Mouse (Mus musculus) frontal cortex, adult 2 months (tissue): ENCODE data around the gene Ifitm1. TPM values are rescaled to one million over a fixed set of nuclear protein-coding genes. Genes with fewer than 3 reads are reported as not detected.
A peak's percentile ranks its signal among the peaks of the same experiment; 100 is the strongest.
"Not testable (repeated sequence)": the region's sequence is repeated elsewhere in the genome, so short reads cannot be mapped to it uniquely, and the experiment has no call there.

Source experiments
- DNase-seq, 2 experiments: peaks; one replicate each; pipeline ENCODE4 v3.0.0; 2022; ENCODE audit warnings: low spot score in 1 of 2; ENCODE audit errors: extremely low spot score in 1 of 2
- polyA plus RNA-seq: library from polyadenylated mRNA; depleted of rRNA; stranded (reverse); fragments of >200 nt; gene quantifications from 2 replicates; pipeline ENCODE4 v1.2.3, GENCODE M21; 2012

Gene Ifitm1
- polyA plus RNA-seq, 1 experiment, result 33.2 TPM

DNA sequence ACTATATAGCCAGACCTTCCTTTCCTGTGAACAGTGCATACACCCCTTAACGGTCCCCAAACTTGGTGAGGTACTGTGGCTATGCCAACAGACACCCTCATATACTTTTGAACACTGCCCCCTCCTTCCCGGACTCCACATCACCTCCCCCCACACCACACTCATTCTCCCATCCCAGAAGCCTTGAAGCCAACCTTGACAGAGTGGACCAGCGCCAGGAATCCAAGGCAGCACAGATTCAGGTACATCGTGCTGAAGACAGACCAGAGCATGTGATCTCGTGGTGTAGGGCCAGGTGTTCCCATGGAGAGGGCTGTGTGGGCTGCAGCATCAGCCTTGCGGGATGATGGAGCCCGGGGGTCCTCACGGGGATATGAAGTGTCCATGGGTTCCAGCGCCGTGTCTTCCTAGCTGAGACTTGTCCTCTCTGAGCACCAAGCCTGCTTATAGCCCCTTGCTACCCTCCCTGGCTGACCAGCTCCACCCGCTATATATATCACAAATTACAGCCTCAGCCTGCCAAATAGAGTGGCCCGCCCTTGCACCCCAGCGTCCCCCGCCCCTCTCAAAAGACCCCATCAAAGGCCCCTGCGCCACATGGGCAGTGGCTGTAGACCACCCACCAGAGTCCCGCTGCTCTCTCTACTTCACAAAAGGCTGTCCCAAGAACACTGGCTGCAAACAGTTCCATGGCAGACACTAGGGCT, 17.0 kb upstream of the Ifitm1 start, which contains the start of gene Ifitm5:
Ifitm5 (minus strand) TSS at position 468 of the 707 bp plus-strand sequence.
- no peak for DNase-seq

DNA sequence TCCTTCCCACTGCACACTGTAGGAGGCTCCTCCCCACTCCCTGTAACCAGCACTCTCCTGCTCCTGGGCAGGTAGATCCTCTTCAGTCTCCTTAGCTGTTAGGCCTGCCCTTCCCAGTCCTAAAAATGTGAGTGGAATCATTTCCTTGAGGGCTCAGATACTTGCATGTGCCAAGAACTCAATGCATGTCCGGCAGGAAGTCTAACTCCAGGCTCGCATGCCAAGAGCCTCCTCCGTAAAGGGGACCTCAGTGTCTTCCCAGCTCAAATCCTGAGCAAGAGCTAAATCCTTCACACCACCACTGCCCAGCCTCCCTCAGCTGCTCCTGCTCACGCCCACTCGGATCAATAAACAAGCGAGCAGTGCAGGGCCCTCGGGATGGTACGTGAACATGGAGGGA, 16.0 kb upstream of the Ifitm1 start:
- no peak for DNase-seq

DNA sequence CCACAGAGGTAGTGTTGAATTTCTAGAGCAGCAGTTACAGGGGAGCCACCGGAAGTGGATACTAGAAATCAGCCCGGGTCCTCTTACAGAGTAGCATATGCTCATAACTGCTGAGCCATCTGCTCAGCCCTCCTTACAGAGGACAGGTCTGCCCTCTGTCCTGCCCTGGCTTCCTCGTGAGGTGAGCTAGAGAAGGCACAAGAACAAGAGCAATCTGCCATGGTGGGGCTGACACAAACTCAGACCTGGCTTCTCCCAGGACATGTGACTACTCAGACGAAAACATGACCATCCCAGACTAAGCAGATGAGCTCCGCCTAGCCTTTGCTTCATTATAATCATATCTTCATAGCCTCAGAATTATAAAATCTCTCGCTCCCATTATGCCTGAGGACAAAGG, 15.3 kb upstream of the Ifitm1 start:
- no peak for DNase-seq

DNA sequence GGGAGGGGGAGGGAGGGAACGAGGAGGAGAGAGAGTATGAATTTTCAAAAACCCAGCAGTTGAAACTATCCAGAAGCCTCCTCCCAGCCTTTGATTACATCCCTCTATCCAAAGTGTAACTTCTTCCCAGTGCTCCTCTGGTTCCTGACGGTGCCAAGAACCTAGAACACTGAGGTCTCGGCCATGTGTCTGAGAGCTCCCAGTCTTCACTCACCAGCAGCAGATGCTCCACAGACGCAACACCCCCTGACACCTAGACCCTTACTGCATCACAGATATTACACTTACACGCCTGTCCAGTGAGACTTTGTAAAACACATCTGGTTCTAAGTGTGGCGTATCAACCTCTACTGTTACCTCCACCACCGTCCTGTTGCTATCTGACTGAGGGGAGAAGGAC, 14.6 kb upstream of the Ifitm1 start:
- no peak for DNase-seq

- no peak for DNase-seq
Observed at GRCm38 (mm10) chr7:140953133-140953532, 13.9 kb upstream of the Ifitm1 start.

DNA sequence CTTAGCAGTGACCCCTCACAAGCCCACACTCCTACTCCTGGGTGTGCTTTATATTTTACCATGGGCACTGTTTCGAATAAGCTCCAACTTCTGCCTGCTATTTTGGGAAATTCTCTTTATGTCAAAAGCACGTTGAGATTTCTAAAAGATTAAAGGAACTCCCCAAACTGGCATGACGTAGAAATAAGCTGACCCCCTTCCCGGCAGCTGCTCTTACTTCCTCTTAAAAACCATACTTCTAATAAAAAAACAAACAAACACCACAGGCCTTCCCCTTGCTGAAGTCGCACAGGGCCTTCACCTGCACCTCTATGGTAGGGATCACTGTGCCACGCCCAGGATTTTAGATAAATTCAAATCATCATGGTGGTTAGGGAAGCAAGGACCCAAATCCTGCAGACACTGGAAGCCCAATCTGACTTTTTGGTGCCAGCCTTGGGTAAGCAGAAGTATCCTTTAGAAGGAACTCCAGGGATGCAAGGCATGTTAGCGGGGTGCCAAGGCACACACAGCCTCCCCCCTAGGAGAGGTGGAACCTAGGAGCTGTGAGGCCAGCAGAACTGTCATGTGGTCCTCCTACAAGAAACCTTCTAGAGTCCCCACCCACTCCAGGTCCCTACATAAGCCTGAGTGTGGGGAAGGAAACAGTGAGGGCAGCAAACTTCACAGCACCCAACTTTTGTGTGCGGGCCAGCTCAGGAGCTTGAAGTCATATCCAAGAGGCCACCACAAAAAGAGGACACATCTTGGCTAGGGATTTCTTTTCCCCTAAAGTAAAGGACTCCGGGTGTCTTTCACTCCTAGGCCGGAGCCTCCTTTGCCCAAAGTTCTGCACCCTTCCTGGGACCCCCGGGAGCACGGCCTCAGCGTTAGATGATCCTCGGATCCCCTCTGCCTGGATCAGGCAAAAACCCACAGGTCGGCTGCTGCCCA, 13.0 kb upstream of the Ifitm1 start:
- DNase-seq, result no peak

- DNase-seq, result no peak
Observed at GRCm38 (mm10) chr7:140954733-140955071, 12.3 kb upstream of the Ifitm1 start.

GRCm38 (mm10) chr7:140955342-140955741, 11.7 kb upstream of the Ifitm1 start:
- no peak for DNase-seq

DNA sequence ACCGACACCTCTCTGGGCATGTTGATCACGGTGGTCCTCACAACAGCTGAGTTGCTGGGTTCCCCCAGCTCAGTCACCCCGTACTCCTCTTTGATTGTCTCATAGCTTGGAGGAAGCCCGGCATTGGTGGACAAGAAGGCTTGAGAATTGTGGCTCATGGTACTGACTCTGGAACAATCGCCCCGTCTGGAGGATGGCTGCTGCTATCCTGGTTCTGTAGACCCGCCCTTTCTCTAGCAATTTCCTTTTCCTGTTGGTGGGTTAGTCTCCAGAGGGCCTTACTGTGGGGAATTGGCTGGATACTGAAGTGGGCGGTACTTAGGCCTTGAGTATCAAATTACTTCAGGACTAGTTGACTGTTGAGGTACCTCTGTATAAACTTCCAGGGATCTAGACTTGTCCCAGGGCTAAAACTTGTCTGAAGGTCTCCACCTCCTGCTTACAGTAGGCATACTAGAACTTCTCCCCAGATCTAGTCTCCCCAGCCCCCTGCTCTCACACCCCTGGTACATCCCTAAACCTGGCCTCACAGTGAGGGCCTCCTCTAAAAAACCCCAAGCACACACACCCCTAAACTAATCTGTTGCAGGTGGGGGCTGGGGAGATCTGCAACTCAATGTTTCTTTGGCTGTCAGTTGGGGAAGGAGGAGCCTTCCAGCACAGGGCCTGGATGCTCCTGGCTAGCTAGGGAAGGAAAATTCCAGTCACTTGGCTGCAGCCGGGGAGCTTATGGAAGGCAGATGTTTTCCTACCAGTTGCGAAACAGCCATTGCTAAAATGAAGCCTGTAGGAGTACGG, 11.1 kb upstream of the Ifitm1 start, which contains the start of the genes Gm45717 and Ifitm2:
Gm45717 (minus strand) TSS at position 180 of the 798 bp plus-strand sequence.
Ifitm2 (minus strand) TSS at position 230 of the 798 bp plus-strand sequence.
- DNase-seq, result peak in 1 of 2 experiments; percentile 65

- DNase-seq, result no peak
Observed at GRCm38 (mm10) chr7:140956556-140956869, 10.5 kb upstream of the Ifitm1 start.

DNA sequence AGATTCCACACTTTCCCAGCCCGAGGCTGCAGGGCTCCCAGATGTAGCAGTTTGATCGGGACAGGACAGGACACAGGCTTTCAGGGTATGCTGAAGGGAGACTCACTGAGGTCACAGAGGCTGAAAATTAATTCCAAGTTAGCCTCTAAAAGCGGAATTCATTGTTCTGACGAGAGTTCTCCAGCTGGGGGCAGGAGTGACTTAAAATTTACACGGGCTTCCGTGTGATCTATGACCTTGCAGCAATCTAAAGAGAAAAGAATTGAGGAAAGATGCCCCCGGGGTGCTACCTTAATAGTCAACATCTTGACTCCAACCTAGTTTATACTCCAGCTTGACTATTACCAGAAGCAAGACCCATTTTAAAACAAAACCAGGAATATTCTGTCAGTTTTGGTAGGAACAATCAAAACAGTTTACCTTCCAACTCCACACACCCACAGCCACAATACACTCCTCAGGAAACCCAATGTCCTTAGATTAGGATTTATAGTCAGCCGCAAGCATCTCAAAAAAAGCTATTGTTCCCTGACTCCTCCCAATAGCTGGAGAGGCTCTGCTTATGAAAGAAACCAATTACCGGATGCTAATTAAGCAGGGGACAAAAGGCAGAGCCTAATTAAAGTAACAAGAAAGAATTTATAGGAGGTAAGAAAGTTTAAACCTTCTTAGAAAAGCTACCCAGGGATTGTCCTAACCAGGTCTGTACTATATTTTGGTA, 7.7 kb upstream of the Ifitm1 start:
- DNase-seq, result peak in 1 of 2 experiments; percentile 51

- DNase-seq, result no peak
Observed at GRCm38 (mm10) chr7:140960026-140960425, 7.0 kb upstream of the Ifitm1 start.

GRCm38 (mm10) chr7:140961416-140961815, 5.6 kb upstream of the Ifitm1 start:
- DNase-seq, result no peak

DNA sequence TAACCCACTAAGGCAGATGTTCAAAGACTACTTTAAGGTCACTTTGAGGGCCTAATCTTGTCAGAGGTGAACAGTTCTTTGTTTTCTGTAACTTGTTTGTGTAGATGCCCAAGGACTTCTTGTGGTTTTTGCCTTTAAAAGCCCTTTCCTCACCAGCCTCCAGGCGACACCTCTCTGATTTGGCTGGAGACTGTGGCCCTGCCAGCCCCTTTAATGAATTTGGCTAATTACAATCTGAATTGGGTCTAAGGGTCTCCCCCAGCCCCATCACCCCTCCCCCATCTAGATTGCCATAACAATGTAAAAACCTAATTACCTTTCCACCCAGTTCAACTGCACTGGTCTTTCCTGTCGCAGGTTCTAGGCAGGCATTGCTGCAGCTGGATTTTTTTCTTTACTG, 4.3 kb upstream of the Ifitm1 start:
- DNase-seq, result no peak

GRCm38 (mm10) chr7:140967862-140968591, 1.0 kb downstream of the Ifitm1 start:
- no peak for DNase-seq

DNA sequence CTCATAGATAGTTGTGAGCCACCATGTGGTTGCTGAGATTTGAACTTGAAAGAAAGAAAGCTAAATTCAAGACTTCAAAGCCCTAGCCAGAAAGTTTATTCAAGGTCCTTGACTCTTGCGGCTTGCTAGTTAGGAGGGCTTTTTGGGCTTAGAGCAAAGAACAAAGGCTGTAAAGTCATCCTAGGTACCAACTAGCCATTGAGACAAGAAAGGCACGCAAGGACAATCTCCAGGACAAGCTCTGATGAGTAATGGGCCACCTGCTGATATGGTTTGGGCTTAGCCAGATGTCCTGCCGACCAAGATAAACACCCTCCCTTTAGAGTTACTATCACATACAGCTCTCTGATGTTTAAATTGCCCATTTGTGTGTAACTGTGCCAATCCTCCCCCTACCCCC, 1.7 kb downstream of the Ifitm1 start:
- not testable (repeated sequence) for DNase-seq

GRCm38 (mm10) chr7:140970931-140971330, 3.9 kb downstream of the Ifitm1 start:
- no peak for DNase-seq

GRCm38 (mm10) chr7:140971479-140972171, 4.6 kb downstream of the Ifitm1 start:
- no peak for DNase-seq
